Mouse (Mus musculus) heart, adult 8-10 months (tissue): Measurements from ENCODE around the gene Mettl7a2. TPM values are rescaled to one million over a fixed set of nuclear protein-coding genes. Genes with fewer than 3 reads are reported as not detected.
"Not testable (repeated sequence)": the region's sequence is repeated elsewhere in the genome, so short reads cannot be mapped to it uniquely, and the experiment has no call there.

Experiments used
- DNase-seq: peaks from one replicate; pipeline ENCODE4 v3.0.0; 2022; ENCODE audit warnings: low spot score
- total RNA-seq, 4 experiments: library from RNA; stranded (reverse); gene quantifications; 2 replicates each; pipeline ENCODE4 v1.2.4; 2022

The Mettl7a2 gene
- total RNA-seq = 1 to 10 TPM in 2 of 4 experiments, under 1 TPM in 2; 0.79 to 2.2 (median 0.99) TPM

- DNase-seq = no peak
Measured at GRCm38 (mm10) chr15:100352711-100353250, at the start of gene Mettl7a2, which contains the start of gene Methig1. TSS of gene Mettl7a2 (plus strand) at chr15:100353200. TSS of gene Methig1 (plus strand) at chr15:100353149.

DNA sequence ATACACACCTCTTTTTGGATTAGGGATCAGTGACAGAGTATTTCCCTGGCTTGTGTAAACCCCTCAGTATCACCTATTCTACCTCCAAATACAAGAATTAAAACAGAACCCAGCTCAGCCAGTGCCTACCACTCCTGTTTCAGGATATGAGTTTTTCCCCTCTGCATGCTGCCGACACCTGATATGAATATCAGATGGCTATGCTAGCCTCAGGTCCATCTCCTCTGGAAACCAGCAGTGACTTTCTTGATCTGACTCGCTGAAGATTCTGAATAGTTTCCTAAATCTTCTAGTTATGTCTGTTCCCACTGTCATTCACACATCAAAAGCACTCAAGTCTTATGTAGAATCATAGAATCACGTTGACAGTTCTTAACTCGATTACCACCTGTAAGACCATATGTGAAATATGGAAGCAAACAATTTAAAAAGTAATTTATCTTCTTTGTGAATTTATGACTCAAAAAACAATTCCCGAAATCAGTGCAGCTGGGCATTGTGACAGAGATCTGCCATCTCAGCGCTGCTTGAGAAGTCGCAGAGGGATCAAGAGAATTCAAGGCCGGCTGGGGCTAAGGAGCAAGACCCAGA is 49.5 kb upstream of the Mettl7a2 start:
- no peak for DNase-seq

- peak; percentile 83 for DNase-seq
Measured at GRCm38 (mm10) chr15:100304019-100304991, 48.7 kb upstream of the Mettl7a2 start, which contains the start of gene Mettl7a1. TSS of gene Mettl7a1 (plus strand) at chr15:100304140.

GRCm38 (mm10) chr15:100306201-100306600 is 46.8 kb upstream of the Mettl7a2 start:
- DNase-seq = no peak

- not testable (repeated sequence) for DNase-seq
Measured at GRCm38 (mm10) chr15:100307438-100308096, 45.4 kb upstream of the Mettl7a2 start.

DNA sequence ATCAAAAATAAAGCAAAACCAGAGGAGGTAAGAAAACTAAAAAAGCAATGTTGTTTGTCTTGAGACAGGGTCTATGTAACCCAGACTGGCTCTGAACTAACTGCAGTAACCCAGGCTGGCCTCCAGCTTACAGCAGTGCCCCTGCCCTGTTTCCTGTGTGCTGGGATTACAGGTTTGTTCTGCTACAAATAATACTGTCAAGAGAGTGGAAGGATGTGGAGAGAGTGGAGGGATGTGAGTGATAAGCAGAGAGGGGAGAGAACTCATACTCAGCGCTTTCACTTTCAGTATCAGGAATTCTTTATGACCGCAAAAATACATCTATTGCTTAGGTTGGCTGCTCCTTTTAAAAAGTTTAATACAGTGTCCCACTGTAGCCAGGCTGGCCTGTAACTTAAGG is 40.7 kb upstream of the Mettl7a2 start:
- no peak for DNase-seq

DNA sequence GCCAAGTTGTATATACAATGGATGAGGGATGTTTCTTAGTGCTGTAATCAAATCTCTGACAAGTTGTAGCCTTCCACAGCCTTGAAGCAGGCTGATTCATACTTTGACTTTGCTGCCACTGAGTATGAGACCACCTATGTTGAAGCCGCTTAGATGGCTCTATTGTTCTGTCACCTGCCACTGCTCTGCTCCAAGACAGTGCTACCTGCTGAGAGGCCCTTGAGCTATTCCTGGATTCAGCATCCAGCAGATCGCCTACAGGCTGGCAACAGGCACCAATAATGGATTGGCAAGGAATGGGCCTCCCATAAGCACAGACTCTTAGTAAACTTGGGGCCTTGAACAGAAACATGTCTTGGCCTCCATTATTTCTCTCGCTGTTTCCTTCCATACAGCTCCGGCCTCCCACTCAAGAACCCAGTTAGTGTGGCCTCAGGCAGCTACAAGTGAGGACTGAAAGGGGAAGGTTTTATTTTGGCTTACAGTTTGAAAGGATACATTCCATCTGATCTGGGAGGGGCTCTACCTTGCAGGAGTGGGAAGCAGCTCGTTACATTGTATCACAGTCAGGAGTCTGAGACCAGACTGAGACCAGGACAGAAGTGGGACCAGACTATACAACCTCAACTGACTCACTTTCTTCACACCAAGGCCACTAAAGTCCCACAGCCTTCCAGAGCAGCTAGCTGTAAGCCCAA is 38.4 kb upstream of the Mettl7a2 start:
- DNase-seq = no peak

DNA sequence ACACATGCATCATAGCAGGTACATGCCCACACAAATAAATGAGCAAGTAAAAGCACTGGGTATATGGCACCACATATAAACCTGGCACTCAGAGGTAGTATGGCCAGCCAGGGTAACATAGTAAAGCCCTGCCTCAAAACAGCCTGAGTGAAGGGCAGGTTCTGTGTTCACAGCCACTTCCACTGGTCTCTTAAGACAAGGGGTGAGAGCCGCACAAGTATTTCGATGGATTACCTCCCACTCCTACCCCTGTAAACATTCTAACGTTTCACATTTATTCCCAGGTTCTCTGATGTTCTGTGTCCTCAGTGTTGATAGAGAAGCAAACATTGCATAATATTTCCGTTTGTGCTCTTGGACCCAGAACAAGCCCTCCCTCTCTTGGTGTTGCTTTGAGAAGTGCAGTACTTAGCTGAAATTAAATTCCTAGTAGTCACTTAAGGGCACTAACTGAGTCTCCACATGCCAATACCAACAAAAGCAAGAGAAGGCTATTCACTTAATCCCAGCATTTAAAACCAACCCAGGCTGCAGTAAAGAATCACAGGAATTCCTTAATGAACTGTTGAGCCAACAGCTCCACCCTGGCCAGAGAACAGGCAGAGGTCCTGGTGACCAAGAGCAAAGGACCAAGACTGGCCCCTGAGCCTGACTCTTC is 34.9 kb upstream of the Mettl7a2 start:
- not testable (repeated sequence) for DNase-seq

GRCm38 (mm10) chr15:100319884-100320283 is 33.1 kb upstream of the Mettl7a2 start:
- no peak for DNase-seq

GRCm38 (mm10) chr15:100320295-100320905 is 32.6 kb upstream of the Mettl7a2 start:
- no peak for DNase-seq

DNA sequence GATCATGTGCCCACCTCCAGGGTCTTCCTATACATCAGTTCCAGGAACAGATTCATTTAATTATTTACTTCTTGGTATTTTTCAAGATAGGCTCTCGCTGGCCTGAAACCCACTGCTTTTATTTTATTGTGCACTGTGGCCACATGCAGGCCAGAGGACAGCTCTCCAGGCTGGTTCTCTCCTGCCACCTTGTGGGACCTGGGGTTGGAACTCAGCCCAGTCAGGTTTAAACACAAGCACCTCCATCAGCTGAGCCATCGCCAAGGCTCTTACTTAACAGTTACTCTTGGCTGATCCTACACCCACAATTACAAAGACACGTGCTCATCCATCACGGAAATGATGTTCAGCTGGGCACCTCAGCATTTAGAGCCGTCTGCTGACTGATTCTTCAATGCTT is 31.9 kb upstream of the Mettl7a2 start:
- no peak for DNase-seq

GRCm38 (mm10) chr15:100324021-100324591 is 28.9 kb upstream of the Mettl7a2 start:
- no peak for DNase-seq

- DNase-seq = no peak
Measured at GRCm38 (mm10) chr15:100325235-100325634, 27.8 kb upstream of the Mettl7a2 start.

DNA sequence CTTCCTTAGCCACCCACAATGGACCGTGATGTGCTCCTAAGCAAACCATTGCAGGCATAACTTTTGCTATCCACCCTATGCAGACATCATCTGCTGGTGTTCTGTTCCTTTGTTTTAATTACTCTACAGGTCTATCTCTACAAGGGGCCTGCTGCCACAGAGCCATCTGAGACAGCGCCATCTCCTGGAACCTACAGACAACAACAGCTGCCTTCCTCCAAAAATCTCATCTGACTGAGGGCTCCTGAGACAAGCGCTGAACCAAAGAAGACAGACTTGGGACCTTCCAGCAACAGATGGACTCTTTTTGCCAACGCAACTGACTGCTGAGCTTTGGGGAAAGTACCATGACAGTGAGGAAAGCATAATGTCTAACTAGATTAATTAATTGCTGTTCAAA is 24.9 kb upstream of the Mettl7a2 start:
- DNase-seq = not testable (repeated sequence)

DNA sequence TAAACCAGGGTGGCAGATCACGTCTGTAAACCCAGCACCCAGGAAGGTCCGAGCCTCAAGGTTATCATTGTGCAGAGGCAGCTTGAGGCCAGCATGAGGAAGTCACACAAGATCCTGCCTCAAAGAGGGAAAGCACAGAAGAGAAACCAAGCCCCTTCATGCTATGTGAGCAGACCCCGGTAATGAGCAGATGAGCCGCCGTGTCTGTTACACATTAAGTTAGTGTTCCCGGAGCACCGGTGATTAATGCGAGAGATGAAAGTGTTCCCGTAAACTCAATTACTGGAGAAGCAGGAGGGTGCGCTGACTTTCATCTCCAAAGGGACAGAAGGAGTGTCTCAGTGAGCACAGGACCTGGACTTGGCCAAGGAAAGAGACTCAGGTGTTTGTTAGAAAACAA is 23.7 kb upstream of the Mettl7a2 start:
- DNase-seq = not testable (repeated sequence)

GRCm38 (mm10) chr15:100330739-100331138 is 22.3 kb upstream of the Mettl7a2 start:
- no peak for DNase-seq

DNA sequence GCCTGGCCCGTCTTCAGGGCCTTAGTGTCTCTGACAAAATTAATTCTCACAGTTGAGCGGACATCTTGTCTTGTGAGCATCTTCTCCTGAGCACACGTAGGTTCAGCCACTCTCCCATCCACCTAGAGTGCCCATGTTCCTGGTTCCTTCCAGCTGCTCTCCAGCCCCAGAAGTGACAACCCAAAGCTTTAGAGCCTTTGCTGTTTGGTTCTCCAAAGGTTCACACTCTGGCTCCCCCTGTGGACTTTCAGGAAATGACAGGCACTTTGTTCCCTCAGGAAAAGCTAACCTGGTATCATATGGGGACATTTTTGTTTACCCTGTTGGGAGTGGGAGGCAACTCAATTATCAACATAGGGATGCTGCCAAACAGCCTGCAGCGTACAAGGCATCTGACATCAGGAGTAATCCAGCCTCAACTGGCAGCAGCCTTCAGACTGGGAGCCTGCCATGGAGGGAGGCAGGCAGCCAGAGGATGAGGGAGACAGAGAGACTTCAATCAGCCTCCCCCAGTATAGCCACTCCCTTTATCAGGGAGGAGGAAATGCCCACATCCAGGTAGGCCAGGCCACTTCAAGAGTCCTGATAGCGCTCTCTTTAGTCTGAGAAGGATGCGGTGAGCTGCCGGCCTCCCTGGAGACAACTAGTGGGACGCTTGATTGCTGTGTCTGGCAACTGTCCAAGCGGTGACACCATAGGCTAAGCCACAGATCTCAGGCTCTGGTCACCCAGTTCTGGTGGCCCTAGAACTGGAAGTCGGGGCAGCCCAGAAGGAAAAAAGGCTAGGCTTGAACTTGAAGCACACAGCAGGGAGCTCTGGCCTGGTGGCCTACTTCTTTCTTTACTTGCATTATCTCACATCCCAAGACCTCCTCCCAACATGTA is 20.7 kb upstream of the Mettl7a2 start:
- not testable (repeated sequence) for DNase-seq

DNA sequence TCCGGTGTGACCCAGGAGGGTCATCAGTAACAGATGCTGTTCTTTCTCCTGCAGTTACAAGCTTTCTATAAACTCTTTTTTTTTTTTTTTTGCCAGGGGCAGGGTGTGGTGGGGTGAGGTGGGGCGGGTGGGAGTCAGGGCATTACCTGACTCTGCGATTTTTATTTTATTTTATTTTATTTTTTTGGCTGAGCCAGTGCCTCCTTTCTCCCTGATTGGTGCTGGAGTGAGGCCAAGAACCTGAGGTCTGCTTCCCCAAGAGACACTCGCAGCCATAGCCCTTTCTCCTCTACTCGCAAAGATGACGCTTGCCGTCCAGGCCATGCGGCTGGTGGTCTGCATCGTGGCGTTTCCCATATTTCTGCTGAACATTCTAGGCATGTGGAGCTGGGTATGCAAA is 18.4 kb upstream of the Mettl7a2 start, which contains the start of gene Mettl7a3:
TSS of gene Mettl7a3 (plus strand) at position 301 of the 400 bp plus-strand sequence.
- no peak for DNase-seq

- not testable (repeated sequence) for DNase-seq
Measured at GRCm38 (mm10) chr15:100337328-100337727, 15.7 kb upstream of the Mettl7a2 start.
